Mouse (Mus musculus): ENCODE measurements at regions not wholly inside any gene's neighbourhood (a gene's known extent, or its start where the extent isn't known, plus 50 kb on each side); places are given as distances from the start of the nearest gene placed in this dataset.

DNA sequence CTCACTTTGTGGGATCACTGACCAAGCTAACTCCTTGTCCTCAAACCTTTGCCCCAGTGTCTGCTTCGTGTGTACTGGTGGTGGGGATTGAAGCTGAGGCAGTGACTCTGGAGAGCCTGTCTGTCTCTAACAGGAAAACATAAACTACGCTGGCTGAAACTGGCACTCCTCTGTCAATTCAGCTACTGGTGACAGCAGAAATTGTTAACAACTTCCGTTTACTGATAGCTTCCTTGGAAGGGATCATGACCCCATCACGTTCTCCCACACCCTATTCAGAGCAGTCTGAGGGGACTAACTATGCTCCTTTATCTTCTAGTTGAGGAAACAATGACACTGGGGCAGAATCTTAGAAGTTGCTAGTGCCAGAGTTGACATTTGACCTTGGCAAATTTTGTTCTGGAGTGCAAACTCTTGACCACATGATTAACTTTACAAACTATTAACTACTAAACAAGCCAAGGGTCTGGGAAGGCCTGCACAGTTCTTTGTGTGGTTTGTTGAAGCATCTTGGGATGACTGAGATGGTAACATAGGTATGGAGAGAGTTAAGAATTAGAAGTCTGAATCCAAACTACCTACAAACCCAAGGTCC is 96.7 kb upstream of the Max start:
- no peak for TF ChIP-seq POLR2A (IDR thresholded peaks at IDR 0.05; ENCODE audit: low read depth, low read length)
- TF ChIP-seq CTCF (IDR thresholded peaks at IDR 0.05; ENCODE audit: borderline replicate concordance, insufficient read depth, low read length), result no peak
